Mouse (Mus musculus) lung, postnatal 0 days (tissue): ENCODE measurements around the gene Adamtsl3. TPM values are rescaled to one million over a fixed set of nuclear protein-coding genes. Genes with fewer than 3 reads are reported as not detected.

Experiments used
- ATAC-seq: fragments of 200-750 bp; cut with Nextera tagmentation; 2 replicates; pipeline ENCODE4 v1.8.0; 2017; ENCODE audit warnings: moderate library complexity
- DNase-seq: peaks from one replicate; pipeline ENCODE4 v3.0.0-alpha.2; 2016; ENCODE audit warnings: low spot score
- H3K27ac ChIP-seq: fragments of 300-500 bp; sonication (generic); 2 replicates; pipeline ENCODE4 v1.5.1; 2014; ENCODE audit warnings: antibody characterized with exemption, mild to moderate bottlenecking, low read length, mixed read lengths
- H3K27me3 ChIP-seq: fragments of 300-500 bp; sonication (generic); replicated peaks from 2 replicates; pipeline ENCODE4 v1.6.1; 2014; ENCODE audit warnings: low read length, mixed read lengths; ENCODE audit not compliant: insufficient read depth
- H3K36me3 ChIP-seq: fragments of 300-500 bp; sonication (generic); 2 replicates; pipeline ENCODE4 v1.6.1; 2014; ENCODE audit warnings: low read length, mixed read lengths; ENCODE audit not compliant: insufficient read depth
- H3K4me1 ChIP-seq: fragments of 300-500 bp; sonication (generic); 2 replicates; pipeline ENCODE4 v1.6.1; 2014; ENCODE audit warnings: antibody characterized with exemption, low read depth, low read length, mixed read lengths; ENCODE audit not compliant: insufficient read depth
- H3K4me2 ChIP-seq: fragments of 300-500 bp; sonication (generic); replicated peaks from 2 replicates; pipeline ENCODE4 v1.6.1; 2014; ENCODE audit warnings: low read depth, mild to moderate bottlenecking, low read length, moderate library complexity, mixed read lengths
- H3K4me3 ChIP-seq: fragments of 300-500 bp; sonication (generic); 2 replicates; pipeline ENCODE4 v1.5.1; 2014; ENCODE audit warnings: low read depth, low read length
- H3K9ac ChIP-seq: fragments of 300-500 bp; sonication (generic); replicated peaks from 2 replicates; pipeline ENCODE4 v1.6.1; 2014; ENCODE audit warnings: low read depth, mild to moderate bottlenecking
- H3K9me3 ChIP-seq: fragments of 300-500 bp; sonication (generic); 2 replicates; pipeline ENCODE4 v1.6.1; 2016; ENCODE audit warnings: low read length, mixed read lengths
- CTCF ChIP-seq: IDR thresholded peaks from 2 replicates; pipeline ENCODE4 v1.5.1; 2016; ENCODE audit warnings: antibody characterized with exemption, mild to moderate bottlenecking
- EP300 ChIP-seq: IDR thresholded peaks from 2 replicates; pipeline ENCODE4 v1.6.1; 2016; ENCODE audit warnings: antibody characterized with exemption, mild to moderate bottlenecking, control low read depth
- WGBS: fragments of 180-500 bp; shearing (Covaris S2); extraction: QIAGEN DNeasy Blood & Tissue Kit; methylation state at CpG from one replicate; pipeline ENCODE4 v1.1.7; 2014; 5-methylcytosine and 5-hydroxymethylcytosine counted together
- polyA plus RNA-seq: library from polyadenylated mRNA; unstranded; fragments of >200 nt; fragmentation: Nextera tagmentation; extraction: Ambion mirVana; gene quantifications from 2 replicates; pipeline ENCODE4 v1.2.1, GENCODE M21; 2015

The Adamtsl3 gene
- polyA plus RNA-seq, 1 experiment from 2014 or later: 2.4 TPM

- Histone ChIP-seq H3K27ac (no peak overlapping the region), H3K9ac (no peak overlapping the region), H3K9me3 (no peaks in the 10 kb centered on the region), H3K4me2 (peak overlapping the region; percentile 73), H3K4me3 (peak overlapping the region; percentile 46), H3K36me3 (no peaks in the 10 kb centered on the region), H3K4me1 (peaks cover 6% of the 10 kb centered on the region; the same call in 1 of the 2 replicates), H3K27me3 (peaks cover 33% of the 10 kb centered on the region)
- no peak for TF ChIP-seq CTCF
- TF ChIP-seq EP300: no peak
- ATAC-seq: no peak; the same call in 1 of the 2 replicates
- 1% methylated on average over 33 of the region's 34 CpGs for WGBS
- peak; percentile 24 for DNase-seq
Observed at GRCm38 (mm10) chr7:82336132-82336531, 638 bp downstream of the Adamtsl3 start.

GRCm38 (mm10) chr7:82338121-82338520 is 2.6 kb downstream of the Adamtsl3 start:
- 82% methylated on average over 9 of the region's 9 CpGs for WGBS
- H3K4me1 ChIP-seq: peaks cover 6% of the 10 kb centered on the region; the same call in 1 of the 2 replicates
- no peak for ATAC-seq
- no peaks in the 10 kb centered on the region for H3K9me3 ChIP-seq
- no peak overlapping the region for H3K4me2 ChIP-seq
- H3K36me3 ChIP-seq: no peaks in the 10 kb centered on the region
- no peak overlapping the region for H3K27ac ChIP-seq
- H3K27me3 ChIP-seq: peaks cover 33% of the 10 kb centered on the region
- H3K4me3 ChIP-seq: no peak overlapping the region
- DNase-seq: no peak
- TF ChIP-seq CTCF: no peak
- no peak for TF ChIP-seq EP300
- no peak overlapping the region for H3K9ac ChIP-seq

GRCm38 (mm10) chr7:82338532-82338931 is 3.0 kb downstream of the Adamtsl3 start:
- Histone ChIP-seq H3K9ac (no peak overlapping the region), H3K4me1 (peaks cover 6% of the 10 kb centered on the region; the same call in 1 of the 2 replicates), H3K36me3 (no peaks in the 10 kb centered on the region), H3K27me3 (peaks cover 33% of the 10 kb centered on the region), H3K9me3 (no peaks in the 10 kb centered on the region), H3K4me2 (no peak overlapping the region), H3K27ac (no peak overlapping the region), H3K4me3 (no peak overlapping the region)
- no peak for ATAC-seq
- no peak for DNase-seq
- TF ChIP-seq CTCF (peak; percentile 24; the same call in 1 of the 2 replicates), EP300 (no peak)
- 81% methylated on average over 4 of the region's 4 CpGs for WGBS

- no peak overlapping the region for H3K27ac ChIP-seq
- ATAC-seq (no peak), DNase-seq (no peak)
Observed at GRCm38 (mm10) chr7:82339214-82339613, 3.7 kb downstream of the Adamtsl3 start.

GRCm38 (mm10) chr7:82341476-82341875 is 6.0 kb downstream of the Adamtsl3 start:
- ATAC-seq: no peak
- TF ChIP-seq CTCF (no peak), EP300 (no peak)

More at GRCm38 (mm10) chr7:82339214-82339613, 3.7 kb downstream of the Adamtsl3 start:
- TF ChIP-seq EP300 (no peak), CTCF (peak; percentile 75)
- 47% methylated on average over 3 of the region's 3 CpGs for WGBS
- no peaks in the 10 kb centered on the region for H3K9me3 ChIP-seq
- H3K4me1 ChIP-seq: peaks cover 6% of the 10 kb centered on the region; the same call in 1 of the 2 replicates
- no peak overlapping the region for H3K4me3 ChIP-seq
- H3K9ac ChIP-seq: no peak overlapping the region
- no peaks in the 10 kb centered on the region for H3K36me3 ChIP-seq
- no peak overlapping the region for H3K4me2 ChIP-seq
- H3K27me3 ChIP-seq: peaks cover 27% of the 10 kb centered on the region

GRCm38 (mm10) chr7:82346706-82347105 is 11.2 kb downstream of the Adamtsl3 start:
- H3K36me3 ChIP-seq: no peaks in the 10 kb centered on the region
- no peaks in the 10 kb centered on the region for H3K4me1 ChIP-seq
- H3K9me3 ChIP-seq: no peaks in the 10 kb centered on the region
- ATAC-seq (no peak), DNase-seq (no peak)
- H3K27ac ChIP-seq: no peak overlapping the region
- H3K27me3 ChIP-seq: no peaks in the 10 kb centered on the region
- no peak overlapping the region for H3K9ac ChIP-seq
- no peak for TF ChIP-seq CTCF
- H3K4me3 ChIP-seq: no peak overlapping the region
- 66% methylated on average over 2 of the region's 2 CpGs for WGBS
- H3K4me2 ChIP-seq: no peak overlapping the region

More at GRCm38 (mm10) chr7:82341476-82341875, 6.0 kb downstream of the Adamtsl3 start:
- peaks cover 5% of the 10 kb centered on the region; the same call in 1 of the 2 replicates for H3K27me3 ChIP-seq
- no peak overlapping the region for H3K4me2 ChIP-seq
- WGBS: 22% methylated on average over 8 of the region's 8 CpGs
- H3K9ac ChIP-seq: no peak overlapping the region
- no peaks in the 10 kb centered on the region for H3K9me3 ChIP-seq
- DNase-seq: no peak
- H3K36me3 ChIP-seq: no peaks in the 10 kb centered on the region
- H3K4me3 ChIP-seq: no peak overlapping the region
- no peaks in the 10 kb centered on the region for H3K4me1 ChIP-seq
- no peak overlapping the region for H3K27ac ChIP-seq

- Histone ChIP-seq H3K4me1 (no peaks in the 10 kb centered on the region), H3K9ac (no peak overlapping the region), H3K27ac (no peak overlapping the region), H3K9me3 (no peaks in the 10 kb centered on the region), H3K4me2 (no peak overlapping the region), H3K27me3 (no peaks in the 10 kb centered on the region), H3K4me3 (no peak overlapping the region), H3K36me3 (no peaks in the 10 kb centered on the region)
- WGBS: 44% methylated on average over 7 of the region's 7 CpGs
- DNase-seq (no peak), ATAC-seq (no peak)
- TF ChIP-seq CTCF (no peak), EP300 (no peak)
Observed at GRCm38 (mm10) chr7:82349796-82350195, 14.3 kb downstream of the Adamtsl3 start.
